Mouse (Mus musculus) heart, adult 2 months (tissue): ENCODE results near the gene Zfp831. TPM values are rescaled to one million over a fixed set of nuclear protein-coding genes. Genes with fewer than 3 reads are reported as not detected.

Source experiments
- DNase-seq, 2 experiments: peaks; one replicate each; pipeline ENCODE4 v3.0.0; 2021
- H3K27ac ChIP-seq: fragments of 200-600 bp; 2 replicates; pipeline ENCODE4 v1.8.1; 2022
- H3K27me3 ChIP-seq: fragments of 200-500 bp; 2 replicates; pipeline ENCODE4 v1.6.1; 2012; ENCODE audit warnings: mild to moderate bottlenecking, low read length, inconsistent platforms, mixed read lengths; ENCODE audit not compliant: control insufficient read depth, insufficient read depth
- H3K36me3 ChIP-seq: fragments of 200-500 bp; 2 replicates; pipeline ENCODE4 v1.6.1; 2012; ENCODE audit warnings: low read length, inconsistent platforms; ENCODE audit not compliant: control insufficient read depth, insufficient read depth
- H3K4me1 ChIP-seq: fragments of 200-500 bp; 2 replicates; pipeline ENCODE4 v1.6.1; 2011; ENCODE audit warnings: low read length; ENCODE audit not compliant: control insufficient read depth, insufficient read depth
- H3K4me3 ChIP-seq: fragments of 200-600 bp; 2 replicates; pipeline ENCODE4 v1.8.1; 2022
- H3K79me2 ChIP-seq: fragments of 200-500 bp; replicated peaks from 2 replicates; pipeline ENCODE4 v1.6.1; 2012; ENCODE audit warnings: mild to moderate bottlenecking, inconsistent platforms, low read length, moderate library complexity, mixed read lengths; ENCODE audit not compliant: control insufficient read depth, insufficient read depth
- H3K9ac ChIP-seq: fragments of 200-500 bp; 2 replicates; pipeline ENCODE4 v1.6.1; 2012; ENCODE audit warnings: low read depth, mild to moderate bottlenecking, control low read depth, inconsistent platforms, low read length, mixed read lengths
- CTCF ChIP-seq: fragments of 200-600 bp; IDR thresholded peaks from 2 replicates; pipeline ENCODE4 v1.8.1; 2022; ENCODE audit warnings: antibody characterized with exemption, mild to moderate bottlenecking, moderate library complexity
- EP300 ChIP-seq: fragments of 200-500 bp; IDR thresholded peaks from 2 replicates; pipeline ENCODE4 v1.6.1; 2011; ENCODE audit warnings: low read depth, low read length, control low read depth; ENCODE audit not compliant: insufficient read depth
- POLR2A ChIP-seq: fragments of 200-500 bp; IDR thresholded peaks from 2 replicates; pipeline ENCODE4 v1.6.1; 2011; ENCODE audit warnings: mild to moderate bottlenecking, low read depth, low read length, control low read depth; ENCODE audit not compliant: insufficient read depth
- WGBS: fragments of 180-500 bp; shearing (Covaris S2); methylation state at CpG from one replicate; pipeline ENCODE4 v1.1.7; 2018; 5-methylcytosine and 5-hydroxymethylcytosine counted together
- intact Hi-C: fragments of 180-260 bp; cut with DNase I; formaldehyde crosslinking; loops from one replicate; pipeline ENCODE4 v1.15.1; 2025
- polyA plus RNA-seq: library from polyadenylated mRNA; depleted of rRNA; stranded (reverse); fragments of >200 nt; gene quantifications from 2 replicates; pipeline ENCODE4 v1.2.3, GENCODE M21; 2012
- total RNA-seq, 2 experiments: library from RNA; stranded (reverse); gene quantifications; 2 replicates each; pipeline ENCODE4 v1.2.3; 2021

The Zfp831 gene
- total and polyA plus RNA-seq, 3 experiments, result 0.08 to 0.11 (median 0.10) TPM

- Histone ChIP-seq H3K27ac (no peak overlapping the region), H3K27me3 (no peaks in the 10 kb centered on the region), H3K4me1 (no peaks in the 10 kb centered on the region), H3K79me2 (no peaks in the 10 kb centered on the region), H3K36me3 (no peaks in the 10 kb centered on the region), H3K4me3 (no peak overlapping the region), H3K9ac (no peak overlapping the region)
- WGBS, result 71% methylated on average over 8 of the region's 8 CpGs
- DNase-seq, result no peak
- TF ChIP-seq POLR2A (no peak), EP300 (no peak), CTCF (peak; percentile 50)
- intact Hi-C loops, result no loop called here
Measured at GRCm38 (mm10) chr2:174658229-174658844, 15.0 kb downstream of the Zfp831 start.

- TF ChIP-seq POLR2A (no peak), EP300 (no peak), CTCF (no peak)
- H3K9ac ChIP-seq, result no peak overlapping the region
- H3K27ac ChIP-seq, result no peak overlapping the region
- H3K79me2 ChIP-seq, result no peaks in the 10 kb centered on the region
- H3K36me3 ChIP-seq, result no peaks in the 10 kb centered on the region
- no peak overlapping the region for H3K4me3 ChIP-seq
- WGBS, result 72% methylated on average over 4 of the region's 4 CpGs
- DNase-seq, result no peak
- intact Hi-C loops, result no loop called here
- H3K27me3 ChIP-seq, result no peaks in the 10 kb centered on the region
- H3K4me1 ChIP-seq, result no peaks in the 10 kb centered on the region
Measured at GRCm38 (mm10) chr2:174659874-174660273, 16.5 kb downstream of the Zfp831 start.

- intact Hi-C loops, result no loop called here
- H3K4me1 ChIP-seq, result no peaks in the 10 kb centered on the region
- H3K4me3 ChIP-seq, result no peak overlapping the region
- no peak overlapping the region for H3K9ac ChIP-seq
- no peak for TF ChIP-seq EP300
- no peak for TF ChIP-seq POLR2A
- no peak for TF ChIP-seq CTCF
- 84% methylated on average over 9 of the region's 9 CpGs for WGBS
- no peaks in the 10 kb centered on the region for H3K27me3 ChIP-seq
- no peaks in the 10 kb centered on the region for H3K79me2 ChIP-seq
- no peak for DNase-seq
- no peaks in the 10 kb centered on the region for H3K36me3 ChIP-seq
- H3K27ac ChIP-seq, result no peak overlapping the region
Measured at GRCm38 (mm10) chr2:174660321-174660720, 17.0 kb downstream of the Zfp831 start.

- Histone ChIP-seq H3K9ac (no peak overlapping the region), H3K27me3 (no peaks in the 10 kb centered on the region), H3K27ac (no peak overlapping the region), H3K79me2 (no peaks in the 10 kb centered on the region), H3K4me1 (no peaks in the 10 kb centered on the region), H3K4me3 (no peak overlapping the region), H3K36me3 (no peaks in the 10 kb centered on the region)
- intact Hi-C loops, result no loop called here
- WGBS, result 57% methylated on average over 7 of the region's 7 CpGs
- no peak for DNase-seq
- TF ChIP-seq POLR2A (no peak), CTCF (no peak), EP300 (no peak)
Measured at GRCm38 (mm10) chr2:174661436-174662171, 18.3 kb downstream of the Zfp831 start.

- H3K4me3 ChIP-seq, result no peak overlapping the region
- no peak for TF ChIP-seq CTCF
- no peak for TF ChIP-seq POLR2A
- TF ChIP-seq EP300, result no peak
- no peaks in the 10 kb centered on the region for H3K79me2 ChIP-seq
- no peak for DNase-seq
- H3K4me1 ChIP-seq, result no peaks in the 10 kb centered on the region
- no peaks in the 10 kb centered on the region for H3K27me3 ChIP-seq
- no peak overlapping the region for H3K27ac ChIP-seq
- intact Hi-C loops, result no loop called here
- H3K9ac ChIP-seq, result no peak overlapping the region
- 87% methylated on average over 1 of the region's 1 CpGs for WGBS
- no peaks in the 10 kb centered on the region for H3K36me3 ChIP-seq
Measured at GRCm38 (mm10) chr2:174662593-174662992, 19.3 kb downstream of the Zfp831 start.

GRCm38 (mm10) chr2:174665404-174665803 lies 22.1 kb downstream of the Zfp831 start:
- 63% methylated on average over 5 of the region's 5 CpGs for WGBS
- Histone ChIP-seq H3K4me1 (peaks cover 4% of the 10 kb centered on the region), H3K27me3 (no peaks in the 10 kb centered on the region), H3K4me3 (no peak overlapping the region), H3K79me2 (no peaks in the 10 kb centered on the region), H3K9ac (no peak overlapping the region), H3K27ac (no peak overlapping the region), H3K36me3 (no peaks in the 10 kb centered on the region)
- intact Hi-C loops, result no loop called here
- TF ChIP-seq POLR2A (no peak), CTCF (no peak), EP300 (no peak)
- no peak for DNase-seq
